Mouse (Mus musculus): ENCODE results near the gene Hbb-y. TPM values are rescaled to one million over a fixed set of nuclear protein-coding genes. Genes with fewer than 3 reads are reported as not detected.
"Not testable (repeated sequence)": the region's sequence is repeated elsewhere in the genome, so short reads cannot be mapped to it uniquely, and the experiment has no call there.

The Hbb-y gene
- polyA plus RNA-seq, 1 experiment from 2014 or later, result 278 TPM

DNA sequence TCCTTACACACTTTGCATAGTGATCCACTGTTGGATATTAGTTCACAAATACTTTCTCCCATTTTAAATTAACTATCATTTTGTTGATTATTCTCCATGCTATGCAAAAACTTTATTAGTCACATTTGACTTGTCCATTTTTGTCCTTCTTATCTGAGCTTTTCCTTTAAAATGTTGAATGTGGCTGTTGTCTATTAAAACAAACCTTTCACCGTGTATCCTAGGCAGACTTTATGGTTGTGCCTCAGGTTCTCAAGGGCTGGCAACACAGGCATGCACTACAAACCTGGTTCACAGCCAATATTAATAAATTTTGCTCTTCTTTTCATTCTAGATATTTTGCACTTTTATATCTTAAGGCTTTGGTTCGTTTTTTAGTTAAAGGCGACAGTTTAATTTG, 42.3 kb downstream of the Hbb-y start:
- Histone ChIP-seq H3K4me3 (replicated peaks) (no peak overlapping the region), H3K27me3 (no peaks in the 10 kb centered on the region), H3K9me3 (replicated peaks) (no peaks in the 10 kb centered on the region), H3K27ac (no peak overlapping the region), H3K36me3 (no peaks in the 10 kb centered on the region), H3K9ac (no peak overlapping the region), H3K4me2 (no peak overlapping the region), H3K4me1 (no peaks in the 10 kb centered on the region)
- ATAC-seq (replicated peaks; ENCODE audit: low FRiP score), result no peak
- 86% methylated on average over 3 of the region's 3 CpGs for WGBS

DNA sequence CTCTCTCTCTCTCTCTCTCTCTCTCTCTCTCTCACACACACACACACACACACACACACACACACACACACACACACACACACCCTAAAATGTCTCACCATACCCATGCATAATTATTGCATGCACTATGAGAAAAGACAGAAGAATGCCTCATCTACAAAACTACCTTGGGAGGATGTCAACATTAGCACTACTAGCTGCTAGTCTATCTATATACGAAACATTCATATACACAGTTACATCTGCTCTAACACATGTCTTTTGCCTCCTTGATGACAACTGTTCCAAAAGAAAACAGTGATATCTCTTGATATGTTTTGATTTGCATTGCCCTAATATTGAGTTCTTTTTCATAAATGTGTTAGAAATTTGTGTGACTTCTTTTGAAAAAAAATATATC, 42.7 kb downstream of the Hbb-y start:
- 81% methylated on average over 1 of the region's 1 CpGs for WGBS
- no peak for ATAC-seq (replicated peaks; ENCODE audit: low FRiP score)

DNA sequence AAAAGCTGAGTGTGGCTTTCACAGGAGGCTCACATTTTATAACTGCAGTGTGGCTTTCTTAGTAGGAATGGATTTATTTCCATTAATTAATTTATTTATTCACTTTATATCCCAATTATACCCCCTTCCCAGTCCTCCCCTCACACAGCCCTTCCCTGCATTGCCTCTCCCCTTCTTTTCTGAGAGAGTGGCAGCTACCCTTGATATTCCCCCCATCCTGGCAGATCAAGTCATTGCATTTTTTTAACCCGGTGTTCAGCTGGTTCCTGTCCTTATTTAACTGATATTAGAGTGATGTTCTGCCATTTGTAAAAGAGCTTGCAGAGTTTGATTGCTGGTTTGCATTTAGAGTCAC, 43.2 kb downstream of the Hbb-y start:
- 65% methylated on average over 1 of the region's 1 CpGs for WGBS
- Histone ChIP-seq H3K9me3 (replicated peaks) (no peaks in the 10 kb centered on the region), H3K4me3 (replicated peaks) (no peak overlapping the region), H3K9ac (no peak overlapping the region), H3K27ac (no peak overlapping the region), H3K4me1 (no peaks in the 10 kb centered on the region), H3K27me3 (no peaks in the 10 kb centered on the region), H3K4me2 (no peak overlapping the region), H3K36me3 (no peaks in the 10 kb centered on the region)
- ATAC-seq (replicated peaks; ENCODE audit: low FRiP score), result no peak

More for the DNA sequence above, 42.7 kb downstream of the Hbb-y start:
- Histone ChIP-seq H3K36me3 (no peaks in the 10 kb centered on the region), H3K4me3 (replicated peaks) (no peak overlapping the region), H3K4me2 (no peak overlapping the region), H3K27ac (no peak overlapping the region), H3K4me1 (no peaks in the 10 kb centered on the region), H3K9me3 (replicated peaks) (no peaks in the 10 kb centered on the region), H3K27me3 (no peaks in the 10 kb centered on the region), H3K9ac (no peak overlapping the region)

DNA sequence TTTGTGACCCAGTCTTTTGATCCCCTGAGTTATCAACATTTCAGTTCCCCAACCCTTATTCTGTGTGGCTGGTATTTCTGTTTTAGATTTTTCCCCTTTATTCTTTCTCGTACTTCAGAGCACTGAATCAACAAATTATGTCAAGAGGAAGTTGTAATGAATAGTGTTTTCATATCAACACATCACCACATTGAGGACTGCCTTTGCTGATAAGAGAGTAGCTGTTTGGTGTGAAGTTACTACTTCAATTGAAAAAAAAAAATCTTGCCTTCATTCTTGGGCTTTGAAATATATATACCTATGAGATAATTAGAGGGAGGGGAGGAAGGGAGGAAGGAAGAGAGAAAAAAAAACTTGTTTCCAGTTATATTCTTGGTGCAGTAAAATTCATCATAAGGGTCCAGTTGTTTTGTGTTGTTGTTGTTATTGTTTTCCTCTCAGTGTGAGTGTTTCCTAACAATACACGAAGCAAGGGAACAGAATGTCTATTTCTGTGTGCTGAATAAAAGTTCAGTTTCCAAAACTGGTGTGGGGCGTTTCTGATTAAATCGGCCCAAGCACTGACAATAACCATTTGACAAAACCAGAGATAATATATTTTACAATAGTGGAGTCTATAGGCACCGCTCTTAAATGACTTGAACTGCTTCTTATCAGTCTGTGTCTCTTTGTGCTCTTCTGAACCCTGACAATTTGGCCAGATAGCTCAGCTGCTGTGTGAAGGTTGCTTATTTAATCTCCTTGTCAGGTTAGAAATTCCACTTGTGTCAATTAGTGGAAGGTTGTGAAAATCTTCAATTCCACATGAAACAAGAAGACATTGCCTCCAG, 43.8 kb downstream of the Hbb-y start:
- Histone ChIP-seq H3K27ac (no peak overlapping the region), H3K27me3 (no peaks in the 10 kb centered on the region), H3K4me3 (replicated peaks) (no peak overlapping the region), H3K36me3 (no peaks in the 10 kb centered on the region), H3K9me3 (replicated peaks) (no peaks in the 10 kb centered on the region), H3K4me1 (no peaks in the 10 kb centered on the region), H3K4me2 (no peak overlapping the region), H3K9ac (no peak overlapping the region)
- no peak for ATAC-seq (replicated peaks; ENCODE audit: low FRiP score)
- 68% methylated on average over 5 of the region's 5 CpGs for WGBS

DNA sequence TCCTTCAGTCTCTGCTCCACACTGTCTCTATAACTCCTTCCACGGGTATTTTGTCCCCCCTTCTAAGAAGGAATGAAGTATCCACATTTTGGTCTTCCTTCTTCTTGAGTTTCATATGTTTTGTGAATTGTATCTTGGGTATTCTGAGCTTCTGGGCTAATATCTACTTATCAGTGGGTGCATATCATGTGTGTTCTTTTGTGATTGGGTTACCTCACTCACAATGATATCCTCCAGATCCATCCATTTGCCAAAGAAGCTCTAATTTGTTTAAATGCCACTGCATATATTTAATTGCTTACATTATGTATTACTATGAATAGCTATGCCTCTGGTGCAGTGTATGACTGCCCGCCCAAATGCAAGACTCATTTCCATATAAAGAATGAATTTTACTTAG, 44.9 kb downstream of the Hbb-y start:
- not testable (repeated sequence) for H3K4me3 ChIP-seq (replicated peaks); ATAC-seq (replicated peaks; ENCODE audit: low FRiP score); H3K27me3 ChIP-seq; H3K4me2 ChIP-seq; H3K27ac ChIP-seq; H3K36me3 ChIP-seq; H3K9me3 ChIP-seq (replicated peaks); H3K9ac ChIP-seq; H3K4me1 ChIP-seq
- 71% methylated on average over 2 of the region's 2 CpGs for WGBS

DNA sequence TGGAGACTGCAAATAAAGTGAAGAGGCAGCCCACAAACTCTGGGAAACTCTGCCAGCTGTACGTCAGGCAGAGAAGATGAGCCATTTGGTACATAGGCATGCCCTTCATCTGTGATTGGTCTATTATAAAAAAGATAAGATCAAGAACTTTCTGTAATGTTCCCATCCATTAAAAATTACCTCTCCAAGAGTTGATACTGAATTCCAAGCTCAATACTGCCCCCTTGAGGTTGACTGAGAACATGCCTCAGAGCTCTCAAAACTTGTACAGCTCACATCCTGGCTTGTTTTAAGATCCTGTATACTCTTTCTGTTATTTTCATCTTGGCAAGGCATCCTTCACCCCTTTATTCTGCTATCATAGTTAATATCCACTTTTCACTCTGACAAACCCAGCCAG, 46.2 kb downstream of the Hbb-y start:
- no peak for ATAC-seq (replicated peaks; ENCODE audit: low FRiP score)
- Histone ChIP-seq H3K4me2 (no peak overlapping the region), H3K27ac (no peak overlapping the region), H3K4me1 (no peaks in the 10 kb centered on the region), H3K4me3 (replicated peaks) (no peak overlapping the region), H3K9ac (no peak overlapping the region), H3K27me3 (no peaks in the 10 kb centered on the region), H3K9me3 (replicated peaks) (no peaks in the 10 kb centered on the region), H3K36me3 (no peaks in the 10 kb centered on the region)
- WGBS, result 67% methylated on average over 1 of the region's 1 CpGs

Other genes starting within 250 kb of the Hbb-y start
- gene Olfr620, start 240.7 kb downstream of the Hbb-y start, polyA plus RNA-seq (2015; fragmentation: Nextera tagmentation; extraction: Ambion mirVana), result not detected in 2 replicates
- gene Olfr622, start 210.5 kb downstream of the Hbb-y start, polyA plus RNA-seq (2015; fragmentation: Nextera tagmentation; extraction: Ambion mirVana), result not detected in 2 replicates
- gene Olfr623, start 189.5 kb downstream of the Hbb-y start, polyA plus RNA-seq (2015; fragmentation: Nextera tagmentation; extraction: Ambion mirVana), result not detected in 2 replicates
- 0.03 TPM in 1 of 2 replicates, not detected in the other for gene Olfr624, start 182.0 kb downstream of the Hbb-y start, polyA plus RNA-seq (2015; fragmentation: Nextera tagmentation; extraction: Ambion mirVana)
- gene Olfr625-ps1, start 170.5 kb downstream of the Hbb-y start, polyA plus RNA-seq (2015; fragmentation: Nextera tagmentation; extraction: Ambion mirVana), result not detected in 2 replicates
- not detected in 2 replicates for gene Olfr243, start 138.5 kb downstream of the Hbb-y start, polyA plus RNA-seq (2015; fragmentation: Nextera tagmentation; extraction: Ambion mirVana)
- not detected in 2 replicates for gene Olfr628, start 122.8 kb downstream of the Hbb-y start, polyA plus RNA-seq (2015; fragmentation: Nextera tagmentation; extraction: Ambion mirVana)
- gene Olfr629, start 108.3 kb downstream of the Hbb-y start, polyA plus RNA-seq (2015; fragmentation: Nextera tagmentation; extraction: Ambion mirVana), result not detected in 2 replicates
- gene Olfr630, start 95.9 kb downstream of the Hbb-y start, polyA plus RNA-seq (2015; fragmentation: Nextera tagmentation; extraction: Ambion mirVana), result not detected in 2 replicates
- not detected in 2 replicates for gene Olfr69, start 81.6 kb downstream of the Hbb-y start, polyA plus RNA-seq (2015; fragmentation: Nextera tagmentation; extraction: Ambion mirVana)
- gene Olfr68, start 73.5 kb downstream of the Hbb-y start, polyA plus RNA-seq (2015; fragmentation: Nextera tagmentation; extraction: Ambion mirVana), result not detected in 2 replicates
- gene Olfr67, start 61.4 kb downstream of the Hbb-y start, polyA plus RNA-seq (2015; fragmentation: Nextera tagmentation; extraction: Ambion mirVana), result not detected in 2 replicates
- 2,879 and 3,105 TPM in 2 replicates for gene Hbb-bt, start 39.2 kb downstream of the Hbb-y start, polyA plus RNA-seq (2015; fragmentation: Nextera tagmentation; extraction: Ambion mirVana)
- gene Hbb-bs, start 25.1 kb downstream of the Hbb-y start, polyA plus RNA-seq (2015; fragmentation: Nextera tagmentation; extraction: Ambion mirVana), result 7,996 and 8,703 TPM in 2 replicates
- not detected in 2 replicates for gene Hbb-bh2, start 12.7 kb downstream of the Hbb-y start, polyA plus RNA-seq (2015; fragmentation: Nextera tagmentation; extraction: Ambion mirVana)
- 1.8 and 2.3 TPM in 2 replicates for gene Hbb-bh1, start 10.1 kb downstream of the Hbb-y start, polyA plus RNA-seq (2015; fragmentation: Nextera tagmentation; extraction: Ambion mirVana)
- gene Olfr66, start 33.0 kb upstream of the Hbb-y start, polyA plus RNA-seq (2015; fragmentation: Nextera tagmentation; extraction: Ambion mirVana), result not detected in 2 replicates
- not detected in 2 replicates for gene Olfr64, start 41.3 kb upstream of the Hbb-y start, polyA plus RNA-seq (2015; fragmentation: Nextera tagmentation; extraction: Ambion mirVana)
- not detected in 2 replicates for gene Olfr65, start 50.3 kb upstream of the Hbb-y start, polyA plus RNA-seq (2015; fragmentation: Nextera tagmentation; extraction: Ambion mirVana)
- not detected in 2 replicates for gene Olfr631, start 75.6 kb upstream of the Hbb-y start, polyA plus RNA-seq (2015; fragmentation: Nextera tagmentation; extraction: Ambion mirVana)
- not detected in 2 replicates for gene Olfr632, start 81.1 kb upstream of the Hbb-y start, polyA plus RNA-seq (2015; fragmentation: Nextera tagmentation; extraction: Ambion mirVana)
- not detected in 2 replicates for gene Olfr633, start 91.2 kb upstream of the Hbb-y start, polyA plus RNA-seq (2015; fragmentation: Nextera tagmentation; extraction: Ambion mirVana)
- not detected in 2 replicates for gene Olfr635, start 117.9 kb upstream of the Hbb-y start, polyA plus RNA-seq (2015; fragmentation: Nextera tagmentation; extraction: Ambion mirVana)
- gene Olfr638, start 145.5 kb upstream of the Hbb-y start, polyA plus RNA-seq (2015; fragmentation: Nextera tagmentation; extraction: Ambion mirVana), result not detected in 2 replicates
- gene Olfr639, start 164.1 kb upstream of the Hbb-y start, polyA plus RNA-seq (2015; fragmentation: Nextera tagmentation; extraction: Ambion mirVana), result 0.03 TPM in 1 of 2 replicates, not detected in the other
- not detected in 2 replicates for gene Olfr640, start 172.4 kb upstream of the Hbb-y start, polyA plus RNA-seq (2015; fragmentation: Nextera tagmentation; extraction: Ambion mirVana)
- not detected in 2 replicates for gene Olfr641, start 182.2 kb upstream of the Hbb-y start, polyA plus RNA-seq (2015; fragmentation: Nextera tagmentation; extraction: Ambion mirVana)
- not detected in 2 replicates for gene Olfr642, start 199.4 kb upstream of the Hbb-y start, polyA plus RNA-seq (2015; fragmentation: Nextera tagmentation; extraction: Ambion mirVana)
- gene 4930516K23Rik, start 208.2 kb upstream of the Hbb-y start, polyA plus RNA-seq (2015; fragmentation: Nextera tagmentation; extraction: Ambion mirVana), result not detected in 2 replicates
- not detected in 2 replicates for gene Olfr644, start 218.7 kb upstream of the Hbb-y start, polyA plus RNA-seq (2015; fragmentation: Nextera tagmentation; extraction: Ambion mirVana)
- not detected in 2 replicates for gene Olfr645, start 232.2 kb upstream of the Hbb-y start, polyA plus RNA-seq (2015; fragmentation: Nextera tagmentation; extraction: Ambion mirVana)

Data from kidney, embryonic 15.5 days (tissue).